Mouse (Mus musculus): ENCODE measurements around the gene Gna13.

DNA sequence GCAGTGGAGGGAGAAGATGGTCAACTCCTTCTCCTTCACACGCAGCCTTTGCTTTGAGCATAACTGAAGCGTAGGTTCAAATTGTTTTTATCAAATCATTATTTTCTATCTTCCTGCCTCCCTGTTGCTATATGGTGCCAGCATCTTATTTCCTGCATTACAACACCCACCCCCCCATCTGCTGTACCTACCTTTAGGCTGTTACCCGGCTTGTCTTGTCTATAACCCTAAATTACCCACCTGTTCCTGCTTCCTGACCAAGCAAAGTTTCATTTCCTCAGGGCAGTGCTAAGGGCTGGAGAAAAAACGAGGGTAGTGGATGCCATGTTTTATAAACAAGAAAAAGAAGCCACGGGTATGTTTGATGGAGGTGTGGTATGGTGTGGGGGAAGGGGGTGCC is 58.6 kb downstream of the Gna13 start:
- TF ChIP-seq TAL1 (IDR thresholded peaks at IDR 0.05; ENCODE audit: low read length) (no peak), GATA1 (IDR thresholded peaks at IDR 0.05; ENCODE audit: low read length) (no peak)
